Mouse (Mus musculus): ENCODE measurements at regions not wholly inside any gene's neighbourhood (a gene's known extent, or its start where the extent isn't known, plus 50 kb on each side); places are given as distances from the start of the nearest gene placed in this dataset.

GRCm38 (mm10) chr11:43344767-43345561 lies 81.1 kb downstream of the Pttg1 start:
- no peaks in the 10 kb centered on the region for H3K4me1 ChIP-seq (replicated peaks)
- no peaks in the 10 kb centered on the region for H3K36me3 ChIP-seq
- no peak overlapping the region for H3K9ac ChIP-seq
- no peak overlapping the region for H3K4me2 ChIP-seq
- no peak overlapping the region for H3K4me3 ChIP-seq (replicated peaks)
- WGBS (ENCODE audit: insufficient replicate concordance): 22% methylated on average over 14 of the region's 14 CpGs
- no peak for DNase-seq
- no peak overlapping the region for H3K27ac ChIP-seq
- H3K9me3 ChIP-seq (replicated peaks): no peaks in the 10 kb centered on the region
- no peak for ATAC-seq (ENCODE audit: low read depth)
- H3K27me3 ChIP-seq: no peaks in the 10 kb centered on the region

GRCm38 (mm10) chr11:43343574-43343973 lies 82.5 kb downstream of the Pttg1 start:
- no peaks in the 10 kb centered on the region for H3K27me3 ChIP-seq
- H3K36me3 ChIP-seq: no peaks in the 10 kb centered on the region
- no peak overlapping the region for H3K9ac ChIP-seq
- 75% methylated on average over 5 of the region's 5 CpGs for WGBS (ENCODE audit: insufficient replicate concordance)
- ATAC-seq (ENCODE audit: low read depth) (no peak), DNase-seq (no peak)
- H3K4me2 ChIP-seq: no peak overlapping the region
- no peak overlapping the region for H3K4me3 ChIP-seq (replicated peaks)
- H3K4me1 ChIP-seq (replicated peaks): no peaks in the 10 kb centered on the region
- H3K27ac ChIP-seq: no peak overlapping the region
- H3K9me3 ChIP-seq (replicated peaks): no peaks in the 10 kb centered on the region

- ATAC-seq (ENCODE audit: low read depth) (no peak), DNase-seq (no peak)
- Histone ChIP-seq H3K27ac (no peak overlapping the region), H3K4me1 (replicated peaks) (no peaks in the 10 kb centered on the region), H3K9me3 (replicated peaks) (no peaks in the 10 kb centered on the region), H3K4me2 (no peak overlapping the region), H3K36me3 (no peaks in the 10 kb centered on the region), H3K4me3 (replicated peaks) (no peak overlapping the region), H3K27me3 (no peaks in the 10 kb centered on the region), H3K9ac (no peak overlapping the region)
- WGBS (ENCODE audit: insufficient replicate concordance): 79% methylated on average over 2 of the region's 2 CpGs
These were observed 87.6 kb downstream of the Pttg1 start for GRCm38 (mm10) chr11:43338377-43338993.

GRCm38 (mm10) chr11:43335668-43336265 lies 90.3 kb downstream of the Pttg1 start:
- Histone ChIP-seq H3K9me3 (replicated peaks) (no peaks in the 10 kb centered on the region), H3K27ac (no peak overlapping the region), H3K4me2 (no peak overlapping the region), H3K36me3 (no peaks in the 10 kb centered on the region), H3K9ac (no peak overlapping the region), H3K27me3 (no peaks in the 10 kb centered on the region), H3K4me1 (replicated peaks) (no peaks in the 10 kb centered on the region), H3K4me3 (replicated peaks) (no peak overlapping the region)
- WGBS (ENCODE audit: insufficient replicate concordance): 50% methylated on average over 7 of the region's 7 CpGs
- DNase-seq (no peak), ATAC-seq (ENCODE audit: low read depth) (no peak)

GRCm38 (mm10) chr11:43333547-43333946 lies 92.5 kb downstream of the Pttg1 start:
- no peak overlapping the region for H3K4me3 ChIP-seq (replicated peaks)
- no peak overlapping the region for H3K4me2 ChIP-seq
- no peaks in the 10 kb centered on the region for H3K9me3 ChIP-seq (replicated peaks)
- no peak for DNase-seq
- no peaks in the 10 kb centered on the region for H3K4me1 ChIP-seq (replicated peaks)
- H3K27me3 ChIP-seq: no peaks in the 10 kb centered on the region
- H3K27ac ChIP-seq: no peak overlapping the region
- H3K9ac ChIP-seq: no peak overlapping the region
- ATAC-seq (ENCODE audit: low read depth): no peak
- H3K36me3 ChIP-seq: no peaks in the 10 kb centered on the region
- WGBS (ENCODE audit: insufficient replicate concordance): 73% methylated on average over 4 of the region's 4 CpGs

GRCm38 (mm10) chr11:43313996-43314395 lies 112.1 kb downstream of the Pttg1 start:
- Histone ChIP-seq H3K9ac (no peak overlapping the region), H3K27me3 (no peaks in the 10 kb centered on the region), H3K4me1 (replicated peaks) (no peaks in the 10 kb centered on the region), H3K27ac (no peak overlapping the region), H3K4me3 (replicated peaks) (no peak overlapping the region), H3K4me2 (no peak overlapping the region), H3K36me3 (no peaks in the 10 kb centered on the region), H3K9me3 (replicated peaks) (no peaks in the 10 kb centered on the region)
- no peak for ATAC-seq (ENCODE audit: low read depth)
- DNase-seq: no peak
- WGBS (ENCODE audit: insufficient replicate concordance): 58% methylated on average over 4 of the region's 4 CpGs
